8 mouse cellular contexts compared by ENCODE assay signal in genomic region chr4:41639214-41639841, GRCm38 (mm10). TPM values are rescaled to one million over a fixed set of nuclear protein-coding genes. Genes with fewer than 3 reads are reported as not detected.
DNase-seq lines count a peak whose midpoint lies in the region; ATAC-seq lines count a peak whose summit lies in the region.

No protein-coding gene starts in this region.

- peak overlapping the region; percentile 58 for H3K4me3 ChIP-seq in neural tube, embryonic 11.5 days (ENCODE audit: low read depth, low read length)
- peak overlapping the region; percentile 82 for H3K4me3 ChIP-seq in hindbrain, embryonic 10.5 days
- H3K4me3 ChIP-seq in midbrain, embryonic 12.5 days, result peak overlapping the region; percentile 78

- peak overlapping the region; percentile 93 for H3K9ac ChIP-seq in neural tube, embryonic 11.5 days (ENCODE audit: low read length)
- H3K9ac ChIP-seq in midbrain, embryonic 12.5 days (replicated peaks), result peak overlapping the region; percentile 95

- no peaks in the 10 kb centered on the region for H3K36me3 ChIP-seq in neural tube, embryonic 11.5 days (ENCODE audit: control insufficient read depth, insufficient read depth, low read length)
- peaks cover 20% of the 10 kb centered on the region for H3K36me3 ChIP-seq in hindbrain, embryonic 10.5 days
- peaks cover 7% of the 10 kb centered on the region; the same call in 1 of the 2 replicates for H3K36me3 ChIP-seq in midbrain, embryonic 12.5 days

- H3K4me1 ChIP-seq in neural tube, embryonic 11.5 days (ENCODE audit: control insufficient read depth, insufficient read depth, low read length), result peaks cover 38% of the 10 kb centered on the region
- H3K4me1 ChIP-seq in hindbrain, embryonic 10.5 days (replicated peaks), result peaks cover 66% of the 10 kb centered on the region
- peaks cover 49% of the 10 kb centered on the region for H3K4me1 ChIP-seq in midbrain, embryonic 12.5 days

- WGBS in neural tube, embryonic 11.5 days, result 10% methylated on average over 10 of the region's 10 CpGs
- 12% methylated on average over 10 of the region's 10 CpGs for WGBS in hindbrain, embryonic 10.5 days
- 8% methylated on average over 10 of the region's 10 CpGs for WGBS in midbrain, embryonic 12.5 days

- peak overlapping the region; percentile 87 for H3K4me2 ChIP-seq in neural tube, embryonic 11.5 days (ENCODE audit: low read depth)
- peak overlapping the region; percentile 78 for H3K4me2 ChIP-seq in midbrain, embryonic 12.5 days (replicated peaks)

- no peak for DNase-seq in frontal cortex, postnatal 10 days (ENCODE audit: low spot score in 2 of 2)
- no peak for DNase-seq in neural tube, embryonic 11.5 days (ENCODE audit: low spot score)
- DNase-seq in neural tube, embryonic 10.5 days (ENCODE audit: extremely low spot score, low spot score), result no peak
- no peak for DNase-seq in hindbrain, embryonic 10.5 days (ENCODE audit: low spot score)
- DNase-seq in adrenal gland, adult 2 months, result no peak
- no peak for DNase-seq in thymus, adult 18-20 months

- H3K27ac ChIP-seq in neural tube, embryonic 11.5 days (ENCODE audit: low read depth, low read length), result peak overlapping the region; percentile 78
- H3K27ac ChIP-seq in hindbrain, embryonic 10.5 days, result peak overlapping the region; percentile 98
- peak overlapping the region; percentile 92 for H3K27ac ChIP-seq in midbrain, embryonic 12.5 days (replicated peaks)

- peak; percentile 22 for ATAC-seq in frontal cortex, adult (ENCODE audit: low TSS enrichment)
- no peak for ATAC-seq in neural tube, embryonic 11.5 days (ENCODE audit: insufficient read depth, low FRiP score, low TSS enrichment)
- ATAC-seq in midbrain, embryonic 12.5 days (ENCODE audit: low FRiP score, low read depth), result no peak

- H3K27me3 ChIP-seq in neural tube, embryonic 11.5 days (ENCODE audit: control insufficient read depth, insufficient read depth, low read length), result no peaks in the 10 kb centered on the region
- peaks cover 41% of the 10 kb centered on the region for H3K27me3 ChIP-seq in hindbrain, embryonic 10.5 days (ENCODE audit: insufficient read depth, poor library complexity, severe bottlenecking)
- peaks cover 21% of the 10 kb centered on the region for H3K27me3 ChIP-seq in midbrain, embryonic 12.5 days

- H3K9me3 ChIP-seq in neural tube, embryonic 11.5 days (ENCODE audit: control insufficient read depth, low read length), result no peaks in the 10 kb centered on the region
- no peaks in the 10 kb centered on the region for H3K9me3 ChIP-seq in hindbrain, embryonic 10.5 days
- 0 out of 2 replicates have a peak, but pooled peaks cover 3% of the 10 kb centered on the region for H3K9me3 ChIP-seq in midbrain, embryonic 12.5 days

RNA-seq across cellular contexts. Expression of gene Enho, which starts 0.8 kb away (rescaled TPM):
- polyA plus RNA-seq in neural tube, embryonic 11.5 days (2014; fragmentation: Nextera tagmentation; extraction: Ambion mirVana), result 36.9 and 43.3 TPM in 2 replicates
- 27.3 and 50.9 TPM in 2 replicates for polyA plus RNA-seq in hindbrain, embryonic 10.5 days (2016; fragmentation: Nextera tagmentation; extraction: Ambion mirVana)
- polyA plus RNA-seq in midbrain, embryonic 12.5 days (2016; fragmentation: Nextera tagmentation; extraction: Ambion mirVana), result 59.3 and 65.4 TPM in 2 replicates
- 1 to 10 TPM; 2.9 to 4.6 TPM for total RNA-seq in adrenal gland, adult 2 months (2021)
- polyA plus RNA-seq in adrenal gland, adult 2 months (2012; rRNA removed), result 13.2 and 20.9 TPM in 2 replicates

RNA-seq across cellular contexts. Expression of gene Cntfr, which starts 57.6 kb away (rescaled TPM):
- polyA plus RNA-seq in neural tube, embryonic 11.5 days (2014; fragmentation: Nextera tagmentation; extraction: Ambion mirVana), result 43.8 and 44.2 TPM in 2 replicates
- polyA plus RNA-seq in hindbrain, embryonic 10.5 days (2016; fragmentation: Nextera tagmentation; extraction: Ambion mirVana), result 29.7 and 51.6 TPM in 2 replicates
- polyA plus RNA-seq in midbrain, embryonic 12.5 days (2016; fragmentation: Nextera tagmentation; extraction: Ambion mirVana), result 35.0 and 43.5 TPM in 2 replicates
- 10 to 100 TPM; 37.6 to 62.3 TPM for total RNA-seq in adrenal gland, adult 2 months (2021)
- polyA plus RNA-seq in adrenal gland, adult 2 months (2012; rRNA removed), result 70.6 and 72.3 TPM in 2 replicates
